ENCODE assay signal across 8 mouse cellular contexts in genomic region chr7:112233345-112234005, GRCm38 (mm10). TPM values are rescaled to one million over a fixed set of nuclear protein-coding genes. Genes with fewer than 3 reads are reported as not detected.
A peak's percentile ranks its signal among the peaks of the same experiment; 100 is the strongest.
DNase-seq lines count a peak whose midpoint lies in the region; ATAC-seq and TF ChIP-seq lines count a peak whose summit lies in the region.

No protein-coding gene starts in this region.

- peak overlapping the region; percentile 43; the same call in 1 of the 2 replicates for H3K27ac ChIP-seq in bone marrow macrophage, adult 2 months (ENCODE audit: insufficient read depth, low read depth, low read length)
- peak overlapping the region; percentile 33; the same call in 1 of the 2 replicates for H3K27ac ChIP-seq in hindbrain, embryonic 11.5 days (ENCODE audit: low read depth, low read length)

- H3K9me3 ChIP-seq in hindbrain, embryonic 11.5 days (ENCODE audit: control insufficient read depth, low read length) = no peaks in the 10 kb centered on the region

- no peak overlapping the region for H3K4me2 ChIP-seq in hindbrain, embryonic 11.5 days (replicated peaks; ENCODE audit: low read depth, low read length)

- no peak overlapping the region for H3K4me3 ChIP-seq in bone marrow macrophage, adult 2 months (ENCODE audit: insufficient read depth, low read length)
- no peak overlapping the region for H3K4me3 ChIP-seq in hindbrain, embryonic 11.5 days (ENCODE audit: low read depth, low read length)

- DNase-seq in cerebellum, postnatal 10 days = peak; percentile 81 to 85
- DNase-seq in hindbrain, embryonic 11.5 days (ENCODE audit: low spot score) = peak; percentile 55
- peak; percentile 66 for DNase-seq in left cerebral cortex, postnatal 4 days
- DNase-seq in retina, embryonic 14.5 days (ENCODE audit: low spot score) = peak; percentile 75
- no peak for DNase-seq in gastrocnemius, postnatal 10 days
- DNase-seq in urinary bladder, postnatal 4 days (ENCODE audit: low spot score in 2 of 2) = no peak
- DNase-seq in adrenal gland, postnatal 10 days = no peak

- no peak for TF ChIP-seq POLR2A in bone marrow macrophage, adult 2 months (IDR thresholded peaks at IDR 0.05; ENCODE audit: borderline replicate concordance, low read depth, low read length)

- 39% methylated on average over 7 of the region's 7 CpGs for WGBS in hindbrain, embryonic 11.5 days

- H3K4me1 ChIP-seq in bone marrow macrophage, adult 2 months (ENCODE audit: control insufficient read depth, insufficient read depth, low read length) = peaks cover 33% of the 10 kb centered on the region
- peaks cover 11% of the 10 kb centered on the region for H3K4me1 ChIP-seq in hindbrain, embryonic 11.5 days (replicated peaks; ENCODE audit: control insufficient read depth, insufficient read depth, low read length)

- no peak for TF ChIP-seq CTCF in bone marrow macrophage, adult 2 months (IDR thresholded peaks at IDR 0.05; ENCODE audit: low read depth, low read length)

- H3K9ac ChIP-seq in hindbrain, embryonic 11.5 days (ENCODE audit: low read depth, low read length) = no peak overlapping the region

- H3K27me3 ChIP-seq in hindbrain, embryonic 11.5 days (ENCODE audit: control insufficient read depth, insufficient read depth, low read length) = no peaks in the 10 kb centered on the region

- peak; percentile 60; the same call in 1 of the 2 replicates for ATAC-seq in hindbrain, embryonic 11.5 days (ENCODE audit: low FRiP score)

- intact Hi-C loops in left cerebral cortex, postnatal 4 days (cut with DNase I) = no loop called here

- H3K36me3 ChIP-seq in hindbrain, embryonic 11.5 days (ENCODE audit: control insufficient read depth, insufficient read depth, low read length) = no peaks in the 10 kb centered on the region

RNA-seq across cellular contexts. Expression of gene Mical2, which starts 7.8 kb away (rescaled TPM):
- polyA plus RNA-seq in bone marrow macrophage, adult 2 months (2012; ENCODE audit: insufficient read depth, insufficient read length, missing spikeins) = 8.5 and 12.5 TPM in 2 replicates
- 1.2 and 1.7 TPM in 2 replicates for polyA plus RNA-seq in hindbrain, embryonic 11.5 days (2014; fragmentation: Nextera tagmentation; extraction: Ambion mirVana)
- total RNA-seq in left cerebral cortex, postnatal 4 days (2021) = 100 to 1,000 TPM; 109 to 114 TPM
- 10 to 100 TPM; 41.4 to 50.9 TPM for total RNA-seq in gastrocnemius, postnatal 10 days (2021)
- 10 to 100 TPM; 17.4 to 22.7 TPM for total RNA-seq in adrenal gland, postnatal 10 days (2021)

Comparison
In these comparisons a context has a peak if more than half of its experiments do, and no peak if none do; other contexts are left out.
1. DNase-seq: peak in cerebellum, postnatal 10 days (2 of 2), hindbrain, embryonic 11.5 days (single experiment), left cerebral cortex, postnatal 4 days (single experiment) and retina, embryonic 14.5 days (single experiment); none in gastrocnemius, postnatal 10 days (single experiment), urinary bladder, postnatal 4 days (0 of 2) and adrenal gland, postnatal 10 days (single experiment).